Mouse (Mus musculus) Muller cell, postnatal 12 days (primary cell): Measurements from ENCODE around the gene Taar5.

ENCODE experiments used
- DNase-seq: peaks from one replicate; pipeline ENCODE4 v3.0.0-alpha.2; 2015; ENCODE audit errors: inconsistent ontology term

The Taar5 gene

DNA sequence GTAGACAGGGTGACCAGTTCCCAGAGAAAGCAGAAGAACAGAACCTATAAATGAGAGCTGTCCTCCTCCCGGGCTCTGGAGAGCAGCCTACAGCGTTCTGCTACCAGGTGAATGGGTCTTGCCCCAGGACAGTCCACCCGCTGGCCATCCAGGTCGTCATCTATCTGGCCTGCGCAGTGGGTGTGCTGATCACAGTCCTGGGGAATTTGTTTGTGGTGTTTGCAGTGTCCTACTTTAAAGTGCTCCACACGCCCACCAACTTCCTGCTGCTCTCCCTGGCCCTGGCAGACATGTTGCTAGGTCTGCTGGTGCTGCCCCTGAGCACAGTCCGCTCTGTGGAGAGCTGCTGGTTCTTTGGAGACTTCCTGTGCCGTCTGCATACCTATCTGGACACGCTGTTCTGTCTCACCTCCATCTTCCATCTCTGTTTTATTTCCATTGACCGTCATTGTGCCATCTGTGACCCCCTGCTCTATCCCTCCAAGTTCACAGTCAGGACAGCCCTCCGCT is at the start of gene Taar5:
Gene Taar5, plus strand, starts transcription at position 51 of the 510 bp plus-strand sequence.
- DNase-seq, result no peak

- DNase-seq, result no peak
Observed at GRCm38 (mm10) chr10:23922468-23922867, 48.0 kb upstream of the Taar5 start.

GRCm38 (mm10) chr10:23923941-23924340 is 46.6 kb upstream of the Taar5 start:
- no peak for DNase-seq

GRCm38 (mm10) chr10:23937613-23938012 is 32.9 kb upstream of the Taar5 start:
- no peak for DNase-seq

DNA sequence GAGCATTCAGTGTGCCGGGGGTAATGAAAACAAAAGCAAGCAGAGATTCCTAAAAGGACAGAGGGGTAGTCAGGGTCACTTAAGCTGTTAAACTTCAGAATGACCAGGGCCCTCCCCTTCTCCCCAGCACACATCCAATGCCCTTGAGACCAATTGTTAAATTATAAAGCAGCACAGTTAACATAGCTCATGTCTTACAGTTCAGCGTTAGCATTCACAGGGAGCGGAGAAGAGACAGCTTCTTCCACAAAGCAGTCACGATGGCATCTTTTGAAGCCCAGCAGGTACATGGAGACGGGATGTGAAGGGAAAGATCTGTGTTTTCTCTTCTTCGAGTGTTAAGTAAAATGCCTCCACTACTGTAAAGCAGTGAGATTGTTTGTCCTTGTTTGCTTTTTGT is 32.2 kb upstream of the Taar5 start, which contains the start of gene Taar2:
Gene Taar2, plus strand, starts transcription at position 261 of the 400 bp plus-strand sequence.
- DNase-seq, result no peak

GRCm38 (mm10) chr10:23942465-23942864 is 28.0 kb upstream of the Taar5 start:
- no peak for DNase-seq

DNA sequence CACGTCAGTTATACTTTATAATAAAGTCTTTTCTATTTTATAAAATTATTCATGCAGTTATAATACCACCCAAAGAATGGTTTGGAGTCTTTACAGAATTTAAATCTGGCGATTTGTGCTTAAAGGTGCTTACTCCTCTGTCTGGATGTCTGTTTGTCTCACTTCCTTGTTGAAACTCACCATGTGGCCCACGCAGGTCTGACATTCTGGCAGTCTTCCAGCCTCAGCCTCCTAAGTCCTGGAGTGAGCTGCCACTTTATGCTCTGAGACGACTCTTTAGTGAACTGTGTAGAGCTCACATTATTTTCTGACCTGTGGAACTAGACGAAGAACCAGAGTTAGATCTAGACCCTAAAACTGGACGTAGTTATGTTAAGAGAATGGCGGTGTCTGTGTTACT is 22.5 kb upstream of the Taar5 start:
- DNase-seq, result no peak

DNA sequence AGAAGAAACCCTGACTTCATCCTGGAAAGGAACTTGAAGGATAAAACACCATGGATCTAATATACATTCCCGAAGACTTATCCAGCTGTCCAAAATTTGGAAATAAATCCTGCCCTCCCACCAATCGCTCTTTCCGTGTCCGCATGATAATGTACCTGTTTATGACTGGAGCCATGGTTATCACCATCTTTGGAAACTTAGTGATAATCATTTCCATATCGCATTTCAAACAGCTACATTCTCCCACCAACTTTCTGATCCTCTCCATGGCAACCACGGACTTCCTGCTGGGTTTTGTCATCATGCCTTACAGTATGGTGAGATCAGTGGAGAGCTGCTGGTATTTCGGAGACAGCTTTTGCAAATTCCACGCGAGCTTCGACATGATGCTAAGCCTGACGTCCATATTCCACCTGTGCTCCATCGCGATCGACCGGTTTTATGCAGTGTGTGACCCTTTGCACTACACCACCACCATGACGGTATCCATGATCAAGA is 20.9 kb upstream of the Taar5 start, which contains the start of gene Taar3:
Gene Taar3, plus strand, starts transcription at position 51 of the 498 bp plus-strand sequence.
- DNase-seq, result no peak

DNA sequence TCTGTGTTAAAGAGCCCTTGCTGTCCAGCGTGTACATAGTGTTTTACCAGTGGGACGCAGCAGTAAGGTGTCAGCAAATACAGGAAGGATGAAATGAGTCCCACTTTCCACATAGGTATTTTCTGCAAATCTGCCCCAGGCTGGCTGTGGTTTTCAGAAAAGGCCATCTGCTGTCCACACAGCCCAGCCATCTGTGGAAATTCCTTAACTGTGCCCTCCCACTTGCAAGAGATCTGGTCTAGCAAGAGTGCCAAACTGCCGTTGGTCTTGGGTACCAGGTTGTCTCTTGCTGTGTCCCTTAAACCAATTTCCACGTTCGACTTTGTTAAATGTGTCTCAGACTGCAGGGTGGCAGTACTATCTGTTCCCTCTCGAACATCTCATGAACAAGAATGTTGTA is 18.8 kb upstream of the Taar5 start:
- no peak for DNase-seq

DNA sequence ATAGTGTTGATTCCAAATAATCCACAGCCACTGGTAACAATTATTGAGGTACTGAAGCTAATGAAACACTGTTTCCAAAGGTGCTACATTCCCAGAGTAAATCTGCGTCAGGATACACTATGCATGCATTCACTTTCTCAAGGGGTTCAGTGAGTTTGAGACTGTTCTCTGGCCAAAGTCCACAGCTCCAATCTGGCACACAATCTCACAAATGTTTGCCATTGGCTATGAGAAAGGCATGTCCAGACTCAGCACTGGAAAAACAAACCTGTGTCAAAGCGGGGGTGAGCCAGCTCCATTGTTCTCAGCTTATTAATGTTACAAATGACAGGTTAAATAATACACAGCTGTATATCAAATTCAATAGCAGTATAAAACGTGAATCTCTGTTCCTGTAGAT is 11.4 kb upstream of the Taar5 start:
- no peak for DNase-seq

GRCm38 (mm10) chr10:23960444-23960915 is 10.0 kb upstream of the Taar5 start, which contains the start of gene Taar4:
Gene Taar4 (plus strand): TSS chr10:23960494.
- no peak for DNase-seq

GRCm38 (mm10) chr10:23963444-23963843 is 7.1 kb upstream of the Taar5 start:
- DNase-seq, result no peak

DNA sequence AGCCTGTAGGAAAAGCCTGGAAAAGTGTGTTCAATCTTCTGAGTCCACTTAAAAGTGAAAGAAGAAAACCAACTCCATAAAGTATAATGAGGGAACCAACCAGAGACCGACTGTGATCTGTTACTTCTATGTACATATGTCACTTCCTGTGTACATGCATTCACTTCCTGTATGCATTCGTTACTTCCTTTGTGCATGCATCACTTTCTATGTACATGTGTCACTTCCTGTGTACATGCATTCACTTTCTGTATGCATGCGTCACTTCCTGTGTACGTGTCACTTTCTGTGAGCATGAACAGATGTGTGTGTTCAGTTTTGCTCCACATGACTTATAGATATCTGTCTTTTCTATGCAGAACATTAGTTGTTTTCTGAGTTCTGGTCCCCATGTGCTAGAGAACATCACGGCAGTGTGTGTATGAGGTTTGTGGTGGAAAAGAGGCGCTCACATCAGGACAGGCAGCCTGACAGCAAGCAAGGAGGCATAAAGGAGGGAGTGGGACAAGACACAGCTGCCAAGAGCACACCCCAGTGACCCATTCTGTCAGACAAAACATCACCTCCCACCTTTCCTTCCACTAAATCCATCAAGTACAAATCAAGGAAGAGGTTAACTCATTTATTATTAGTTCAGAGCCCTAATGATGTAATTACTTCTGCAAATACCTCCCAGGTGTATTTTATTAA is 5.4 kb upstream of the Taar5 start:
- DNase-seq, result no peak

DNA sequence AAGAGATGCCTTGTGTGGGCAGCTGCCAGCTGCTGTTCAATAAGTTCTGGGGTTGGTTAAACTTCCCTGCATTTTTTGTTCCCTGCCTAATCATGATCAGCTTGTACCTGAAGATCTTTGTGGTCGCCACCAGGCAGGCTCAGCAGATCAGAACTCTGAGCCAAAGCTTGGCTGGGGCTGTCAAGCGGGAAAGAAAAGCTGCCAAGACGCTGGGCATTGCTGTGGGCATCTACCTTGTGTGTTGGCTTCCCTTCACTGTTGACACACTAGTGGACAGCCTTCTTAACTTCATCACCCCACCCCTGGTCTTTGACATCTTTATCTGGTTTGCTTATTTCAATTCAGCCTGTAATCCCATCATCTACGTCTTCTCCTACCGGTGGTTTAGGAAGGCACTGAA is 750 bp downstream of the Taar5 start:
- DNase-seq, result no peak

DNA sequence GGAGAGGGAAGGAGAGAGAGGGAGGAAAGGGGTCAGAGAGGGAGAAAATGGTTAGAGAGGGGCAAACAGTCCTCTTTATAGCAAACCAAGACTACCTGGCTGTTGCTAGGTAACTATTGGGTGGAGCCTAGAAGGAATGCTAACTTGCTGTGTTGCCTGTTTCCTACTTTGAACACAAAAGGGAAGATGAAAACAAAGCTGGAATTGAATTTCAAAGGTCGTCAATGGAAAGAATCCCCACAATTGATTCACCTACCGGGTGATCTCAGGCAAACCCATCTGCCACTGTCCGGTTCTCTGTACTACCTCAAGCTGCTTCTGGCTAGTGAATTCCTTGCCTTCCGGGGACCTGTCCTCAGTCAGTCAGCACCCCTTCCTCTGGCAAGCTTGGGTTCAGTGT is 7.5 kb downstream of the Taar5 start:
- DNase-seq, result no peak

- peak; percentile 92 for DNase-seq
Observed at GRCm38 (mm10) chr10:23978901-23979705, 8.6 kb downstream of the Taar5 start.

DNA sequence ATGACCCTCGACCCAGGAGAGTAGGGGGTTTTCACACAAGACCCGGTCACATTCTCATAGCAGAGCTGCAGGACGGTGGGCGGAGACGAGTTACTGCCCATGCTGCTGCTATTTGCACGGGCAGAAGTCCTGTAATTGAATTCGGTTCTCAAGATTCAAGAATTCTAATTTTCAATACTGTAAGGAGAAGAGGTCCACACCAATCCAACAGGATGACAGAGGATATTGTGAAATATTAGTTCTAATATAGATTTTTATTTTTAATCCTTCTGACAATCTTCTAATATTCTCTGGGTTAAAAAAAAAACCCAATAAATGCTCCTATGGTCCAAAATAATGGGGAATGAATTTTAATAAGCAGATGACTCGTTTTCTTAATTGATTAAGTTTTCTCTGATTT is 15.0 kb downstream of the Taar5 start, which contains the start of gene Taar6:
Gene Taar6, minus strand, starts transcription at position 101 of the 400 bp plus-strand sequence.
- no peak for DNase-seq

GRCm38 (mm10) chr10:23986419-23986818 is 15.9 kb downstream of the Taar5 start:
- no peak for DNase-seq

- DNase-seq, result no peak
Observed at GRCm38 (mm10) chr10:23993381-23993780, 22.9 kb downstream of the Taar5 start, which contains the start of gene Taar7a. Gene Taar7a (minus strand): TSS chr10:23993481.

- no peak for DNase-seq
Observed at GRCm38 (mm10) chr10:23999639-24000038, 29.1 kb downstream of the Taar5 start, which contains the start of gene Taar7b. Gene Taar7b (plus strand): TSS chr10:23999939.

DNA sequence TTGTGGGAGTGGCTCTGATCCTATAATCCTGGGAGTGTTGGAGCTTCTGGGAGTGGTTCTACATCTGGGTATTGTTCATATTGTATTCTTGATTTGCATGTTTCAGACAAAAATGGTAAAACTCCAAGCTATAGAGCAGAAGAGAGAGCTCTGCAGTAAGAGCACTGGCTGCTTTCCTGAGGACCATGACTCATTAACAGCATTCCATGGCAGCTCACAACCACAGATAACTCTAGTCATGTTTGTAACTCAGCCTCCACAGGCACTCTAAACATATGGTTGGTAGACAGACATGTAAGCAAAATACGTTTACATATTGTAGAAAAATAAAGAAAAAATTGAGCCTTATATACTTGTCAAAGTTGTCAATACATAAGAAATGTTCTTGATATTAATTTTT is 35.9 kb downstream of the Taar5 start:
- peak; percentile 17 for DNase-seq

- DNase-seq, result no peak
Observed at GRCm38 (mm10) chr10:24007034-24007433, 36.5 kb downstream of the Taar5 start.
